Comparison of ENCODE assay signal across 8 mouse cellular contexts in genomic region chr5:124444208-124444607, GRCm38 (mm10). TPM values are rescaled to one million over a fixed set of nuclear protein-coding genes. Genes with fewer than 3 reads are reported as not detected.
A peak's percentile ranks its signal among the peaks of the same experiment; 100 is the strongest.
DNase-seq lines count a peak whose midpoint lies in the region; ATAC-seq and TF ChIP-seq lines count a peak whose summit lies in the region.
"Had no signal": no experiment of that assay in that cellular context is flagged by ENCODE, and none has a peak within 500 bp of the region (broad histone marks: within the 10 kb centered on the region; RNA-seq: fewer than 3 reads in every experiment).

No protein-coding gene starts in this region.

- H3K4me3 ChIP-seq in kidney, postnatal 0 days (replicated peaks; ENCODE audit: low read depth, low read length), result no peak overlapping the region
- H3K4me3 ChIP-seq in bone marrow, adult 2 months (replicated peaks; ENCODE audit: control insufficient read depth, low read depth, low read length), result no peak overlapping the region
- no peak overlapping the region for H3K4me3 ChIP-seq in embryonic fibroblast, embryonic 13.5 days (ENCODE audit: insufficient read depth, low read length)
- H3K4me3 ChIP-seq in liver, embryonic 16.5 days (ENCODE audit: low read depth, low read length), result peak overlapping the region; percentile 86

- H3K27me3 ChIP-seq in kidney, postnatal 0 days (ENCODE audit: insufficient read depth, low read length), result no peaks in the 10 kb centered on the region
- no peaks in the 10 kb centered on the region for H3K27me3 ChIP-seq in liver, embryonic 16.5 days (ENCODE audit: control insufficient read depth, insufficient read depth, low read depth, low read length)

- intact Hi-C loops in left cerebral cortex, postnatal 25 days (cut with DNase I), result no loop called here

- peaks cover 14% of the 10 kb centered on the region; the same call in 1 of the 2 replicates for H3K36me3 ChIP-seq in kidney, postnatal 0 days (ENCODE audit: insufficient read depth, low read length)
- H3K36me3 ChIP-seq in liver, embryonic 16.5 days (ENCODE audit: control insufficient read depth, insufficient read depth), result peaks cover 15% of the 10 kb centered on the region

- no peak overlapping the region for H3K9ac ChIP-seq in kidney, postnatal 0 days (ENCODE audit: low read depth, low read length)
- peak overlapping the region; percentile 88; the same call in 1 of the 2 replicates for H3K9ac ChIP-seq in liver, embryonic 16.5 days (ENCODE audit: low read depth, low read length)

- no peak for TF ChIP-seq POLR2A in bone marrow, adult 2 months (IDR thresholded peaks at IDR 0.05; ENCODE audit: borderline replicate concordance, control insufficient read depth, low read depth, low read length)
- TF ChIP-seq POLR2A in embryonic fibroblast, embryonic 13.5 days (IDR thresholded peaks at IDR 0.05; ENCODE audit: low read depth, low read length), result no peak

- TF ChIP-seq CTCF in kidney, postnatal 0 days (IDR thresholded peaks at IDR 0.05; ENCODE audit: low read depth), result no peak
- no peak for TF ChIP-seq CTCF in bone marrow, adult 2 months (IDR thresholded peaks at IDR 0.05; ENCODE audit: control insufficient read depth, insufficient read depth, low read length)
- no peak for TF ChIP-seq CTCF in embryonic fibroblast, embryonic 13.5 days (IDR thresholded peaks at IDR 0.05; ENCODE audit: borderline replicate concordance, insufficient read depth, low read length)

- H3K9me3 ChIP-seq in kidney, postnatal 0 days (replicated peaks; ENCODE audit: low read length), result no peaks in the 10 kb centered on the region
- no peaks in the 10 kb centered on the region for H3K9me3 ChIP-seq in liver, embryonic 16.5 days (replicated peaks; ENCODE audit: control insufficient read depth, low read length)

- DNase-seq in kidney, postnatal 0 days (ENCODE audit: low spot score), result no peak
- DNase-seq in kidney, adult 11 months, result no peak
- DNase-seq in adrenal gland, postnatal 25 days, result no peak
- DNase-seq in left cerebral cortex, postnatal 25 days (ENCODE audit: low spot score in 2 of 2), result no peak
- DNase-seq: right cerebral cortex, postnatal 4 days had no signal

- 77% methylated on average over 3 of the region's 3 CpGs for WGBS in kidney, postnatal 0 days
- 61% methylated on average over 3 of the region's 3 CpGs for WGBS in bone marrow, adult 2 months
- WGBS in liver, embryonic 16.5 days (ENCODE audit: insufficient replicate concordance), result 67% methylated on average over 3 of the region's 3 CpGs

- H3K27ac ChIP-seq in kidney, postnatal 0 days, result peak overlapping the region; percentile 88; the same call in 1 of the 2 replicates
- peak overlapping the region; percentile 92; the same call in 1 of the 2 replicates for H3K27ac ChIP-seq in bone marrow, adult 2 months (ENCODE audit: control insufficient read depth, insufficient read depth, low read depth, low read length, poor library complexity)
- peak overlapping the region; percentile 84; the same call in 1 of the 2 replicates for H3K27ac ChIP-seq in embryonic fibroblast, embryonic 13.5 days (ENCODE audit: insufficient read depth, low read length)
- H3K27ac ChIP-seq in liver, embryonic 16.5 days (ENCODE audit: low read length), result peak overlapping the region; percentile 87

- H3K4me2 ChIP-seq in kidney, postnatal 0 days (ENCODE audit: low read length), result no peak overlapping the region
- peak overlapping the region; percentile 97 for H3K4me2 ChIP-seq in liver, embryonic 16.5 days (ENCODE audit: low read depth, low read length)

- ATAC-seq in kidney, postnatal 0 days (replicated peaks; ENCODE audit: low FRiP score, low read depth), result no peak
- no peak for ATAC-seq in liver, embryonic 16.5 days (ENCODE audit: low read depth)

- peaks cover 10% of the 10 kb centered on the region for H3K4me1 ChIP-seq in kidney, postnatal 0 days (replicated peaks; ENCODE audit: insufficient read depth, low read length)
- H3K4me1 ChIP-seq in bone marrow, adult 2 months (ENCODE audit: control insufficient read depth, insufficient read depth, low read length), result peaks cover 12% of the 10 kb centered on the region
- peaks cover 13% of the 10 kb centered on the region; the same call in 1 of the 2 replicates for H3K4me1 ChIP-seq in embryonic fibroblast, embryonic 13.5 days (ENCODE audit: control insufficient read depth, insufficient read depth, low read length)
- H3K4me1 ChIP-seq in liver, embryonic 16.5 days (ENCODE audit: control insufficient read depth, low read depth, low read length), result peaks cover 65% of the 10 kb centered on the region

RNA-seq across cellular contexts. Expression of gene Kmt5a, which starts 4.5 kb away (rescaled TPM):
- polyA plus RNA-seq in kidney, postnatal 0 days (2015; fragmentation: Nextera tagmentation; extraction: Ambion mirVana), result 32.8 and 47.5 TPM in 2 replicates
- 100.0 and 137 TPM in 2 replicates for polyA plus RNA-seq in bone marrow, adult 2 months (2011; ENCODE audit: insufficient read depth, insufficient read length, low replicate concordance, missing spikeins)
- 89.9 and 94.2 TPM in 2 replicates for polyA plus RNA-seq in embryonic fibroblast, embryonic 13.5 days (2011; ENCODE audit: insufficient read length, low read depth, missing spikeins)
- 39.6 and 41.5 TPM in 2 replicates for polyA plus RNA-seq in liver, embryonic 16.5 days (2015; fragmentation: Nextera tagmentation; extraction: Ambion mirVana)
- 216 and 296 TPM in 2 replicates for total RNA-seq in adrenal gland, postnatal 25 days (2021)
- 10 to 100 TPM; 57.6 to 66.0 TPM for total RNA-seq in left cerebral cortex, postnatal 25 days (2021)

RNA-seq across cellular contexts. Expression of gene Sbno1, which starts 18.4 kb away (rescaled TPM):
- 56.2 and 70.6 TPM in 2 replicates for polyA plus RNA-seq in kidney, postnatal 0 days (2015; fragmentation: Nextera tagmentation; extraction: Ambion mirVana)
- 26.5 and 50.4 TPM in 2 replicates for polyA plus RNA-seq in bone marrow, adult 2 months (2011; ENCODE audit: insufficient read depth, insufficient read length, low replicate concordance, missing spikeins)
- polyA plus RNA-seq in embryonic fibroblast, embryonic 13.5 days (2011; ENCODE audit: insufficient read length, low read depth, missing spikeins), result 77.5 and 90.2 TPM in 2 replicates
- polyA plus RNA-seq in liver, embryonic 16.5 days (2015; fragmentation: Nextera tagmentation; extraction: Ambion mirVana), result 34.5 and 36.2 TPM in 2 replicates
- total RNA-seq in adrenal gland, postnatal 25 days (2021), result 91.4 and 104 TPM in 2 replicates
- total RNA-seq in left cerebral cortex, postnatal 25 days (2021), result 100 to 1,000 TPM; 162 to 174 TPM

RNA-seq across cellular contexts. Expression of gene Rilpl2, which starts 34.0 kb away (rescaled TPM):
- polyA plus RNA-seq in kidney, postnatal 0 days (2015; fragmentation: Nextera tagmentation; extraction: Ambion mirVana), result 41.9 and 44.7 TPM in 2 replicates
- polyA plus RNA-seq in bone marrow, adult 2 months (2011; ENCODE audit: insufficient read depth, insufficient read length, low replicate concordance, missing spikeins), result 13.5 and 18.3 TPM in 2 replicates
- polyA plus RNA-seq in embryonic fibroblast, embryonic 13.5 days (2011; ENCODE audit: insufficient read length, low read depth, missing spikeins), result 12.2 and 13.8 TPM in 2 replicates
- 8.4 and 9.3 TPM in 2 replicates for polyA plus RNA-seq in liver, embryonic 16.5 days (2015; fragmentation: Nextera tagmentation; extraction: Ambion mirVana)
- 27.0 TPM in 2 replicates for total RNA-seq in adrenal gland, postnatal 25 days (2021)
- total RNA-seq in left cerebral cortex, postnatal 25 days (2021), result 10 to 100 TPM; 18.6 to 19.7 TPM

RNA-seq across cellular contexts. Expression of gene Snrnp35, which starts 38.7 kb away (rescaled TPM):
- 17.1 and 21.3 TPM in 2 replicates for polyA plus RNA-seq in kidney, postnatal 0 days (2015; fragmentation: Nextera tagmentation; extraction: Ambion mirVana)
- polyA plus RNA-seq in bone marrow, adult 2 months (2011; ENCODE audit: insufficient read depth, insufficient read length, low replicate concordance, missing spikeins), result 12.7 and 24.2 TPM in 2 replicates
- polyA plus RNA-seq in embryonic fibroblast, embryonic 13.5 days (2011; ENCODE audit: insufficient read length, low read depth, missing spikeins), result 11.1 and 12.1 TPM in 2 replicates
- 9.2 and 9.9 TPM in 2 replicates for polyA plus RNA-seq in liver, embryonic 16.5 days (2015; fragmentation: Nextera tagmentation; extraction: Ambion mirVana)
- total RNA-seq in adrenal gland, postnatal 25 days (2021), result 20.7 TPM in 2 replicates
- total RNA-seq in left cerebral cortex, postnatal 25 days (2021), result 10 to 100 TPM; 21.0 to 27.2 TPM
